Mouse (Mus musculus): Measurements from ENCODE around the gene Cebpe.

GRCm38 (mm10) chr14:54678657-54679304 lies 33.2 kb downstream of the Cebpe start:
- no peak for TF ChIP-seq CTCF (IDR thresholded peaks at IDR 0.05; ENCODE audit: borderline replicate concordance, extremely low read depth, insufficient read depth, insufficient read length)
- TF ChIP-seq POLR2A (IDR thresholded peaks at IDR 0.05; ENCODE audit: borderline replicate concordance, extremely low read depth, insufficient read depth, insufficient read length, poor library complexity, severe bottlenecking): no peak

All from brain, embryonic 14.5 days (tissue).